Mouse (Mus musculus) CH12.LX (cell line): ENCODE results near the gene Kiz. TPM values are rescaled to one million over a fixed set of nuclear protein-coding genes. Genes with fewer than 3 reads are reported as not detected.

Source experiments
- DNase-seq: peaks from one replicate; pipeline ENCODE4 v3.0.0-alpha.2; 2013; ENCODE audit errors: extremely low read depth
- H3K27ac ChIP-seq: 2 replicates; pipeline ENCODE4 v1.5.1; 2012; ENCODE audit warnings: low read depth, mild to moderate bottlenecking, control low read depth, moderate library complexity; ENCODE audit not compliant: insufficient read depth
- H3K27me3 ChIP-seq: replicated peaks from 2 replicates; pipeline ENCODE3; 2012; ENCODE audit warnings: inconsistent platforms
- H3K36me3 ChIP-seq, 2 experiments: replicated peaks in 1 of 2; 2 replicates each; pipeline versions ENCODE3 to v1.6.1; 2012; ENCODE audit warnings: inconsistent platforms in 1 of 2, low read length in 1 of 2, mild to moderate bottlenecking in 1 of 2, mixed read lengths in 1 of 2, moderate library complexity in 1 of 2; ENCODE audit not compliant: control insufficient read depth in 1 of 2, insufficient read depth in 1 of 2
- H3K4me1 ChIP-seq, 2 experiments: 2 replicates each; pipeline ENCODE4 v1.6.1; 2012; ENCODE audit warnings: inconsistent platforms in 1 of 2, moderate library complexity in 1 of 2; ENCODE audit not compliant: insufficient read depth in 2 of 2, control insufficient read depth in 1 of 2
- H3K4me2 ChIP-seq: 2 replicates; pipeline ENCODE4 v1.6.1; 2012; ENCODE audit warnings: low read depth, mild to moderate bottlenecking, control low read depth; ENCODE audit not compliant: poor library complexity, insufficient read depth, severe bottlenecking
- H3K4me3 ChIP-seq, 3 experiments: fragments of 150-350 bp in 1 of 3; sonication (generic) in 1 of 3; replicated peaks in 1 of 3; 2 replicates each; pipeline versions ENCODE3 to v1.5.1; 2011 to 2012; ENCODE audit warnings: low read depth in 2 of 3, low read length in 2 of 3, mild to moderate bottlenecking in 2 of 3, moderate library complexity in 2 of 3, control low read depth in 1 of 3, improper control_type of control experiment in 1 of 3, inconsistent platforms in 1 of 3, mixed read lengths in 1 of 3; ENCODE audit not compliant: poor library complexity in 1 of 3
- H3K79me2 ChIP-seq: replicated peaks from 2 replicates; pipeline ENCODE4 v1.6.1; 2012; ENCODE audit warnings: mild to moderate bottlenecking, moderate library complexity; ENCODE audit not compliant: control insufficient read depth, poor library complexity, insufficient read depth, severe bottlenecking; ENCODE audit errors: extremely low read depth
- H3K9ac ChIP-seq: 2 replicates; pipeline ENCODE4 v1.6.1; 2012; ENCODE audit warnings: low read depth, mild to moderate bottlenecking, control low read depth, moderate library complexity; ENCODE audit not compliant: insufficient read depth
- H3K9me3 ChIP-seq: replicated peaks from 2 replicates; pipeline ENCODE3; 2012; ENCODE audit warnings: low read length, inconsistent platforms, mixed read lengths
- BHLHE40 ChIP-seq: IDR thresholded peaks from 2 replicates; pipeline ENCODE4 v1.6.1; 2011; ENCODE audit warnings: mild to moderate bottlenecking, low read depth, low read length, improper control_type of control experiment
- CHD1 ChIP-seq: IDR thresholded peaks from 2 replicates; pipeline ENCODE4 v1.6.1; 2012; ENCODE audit warnings: low read depth, low read length, improper control_type of control experiment, inconsistent platforms
- CTCF ChIP-seq, 2 experiments: IDR thresholded peaks in 1 of 2; conservative IDR thresholded peaks in 1 of 2; 2 replicates each; pipeline ENCODE4 v1.5.1; 2011 to 2012; ENCODE audit warnings: low read depth in 2 of 2, low read length in 2 of 2, improper control_type of control experiment in 1 of 2, inconsistent platforms in 1 of 2, mild to moderate bottlenecking in 1 of 2, moderate library complexity in 1 of 2
- ELF1 ChIP-seq: IDR thresholded peaks from 2 replicates; pipeline ENCODE4 v1.6.1; 2014; ENCODE audit warnings: low read depth, mild to moderate bottlenecking, inconsistent platforms, low read length, improper control_type of control experiment
- EP300 ChIP-seq: IDR thresholded peaks from 2 replicates; pipeline ENCODE4 v1.6.1; 2011; ENCODE audit warnings: low read length, improper control_type of control experiment
- ETS1 ChIP-seq: conservative IDR thresholded peaks from 2 replicates; pipeline ENCODE4 v1.6.1; 2012; ENCODE audit warnings: low read depth, mild to moderate bottlenecking, inconsistent platforms, low read length, improper control_type of control experiment, moderate library complexity
- IRF4 ChIP-seq: IDR thresholded peaks from 2 replicates; pipeline ENCODE4 v1.6.1; 2014; ENCODE audit warnings: low read depth, mild to moderate bottlenecking, inconsistent platforms, low read length, improper control_type of control experiment
- JUND ChIP-seq: conservative IDR thresholded peaks from 2 replicates; pipeline ENCODE4 v1.6.1; 2011; ENCODE audit warnings: low read depth, low read length, improper control_type of control experiment
- KAT2A ChIP-seq: IDR thresholded peaks from 2 replicates; pipeline ENCODE4 v1.6.1; 2012; ENCODE audit warnings: low read length, improper control_type of control experiment, inconsistent platforms; ENCODE audit not compliant: insufficient replicate concordance
- MAX ChIP-seq: IDR thresholded peaks from 2 replicates; pipeline ENCODE4 v1.6.1; 2011; ENCODE audit warnings: low read length, improper control_type of control experiment
- MAZ ChIP-seq: IDR thresholded peaks from 2 replicates; pipeline ENCODE4 v1.6.1; 2012; ENCODE audit warnings: low read depth, mild to moderate bottlenecking, inconsistent platforms, low read length, improper control_type of control experiment, moderate library complexity
- MEF2A ChIP-seq: IDR thresholded peaks from 2 replicates; pipeline ENCODE4 v1.6.1; 2014; ENCODE audit warnings: low read depth, mild to moderate bottlenecking, inconsistent platforms, low read length, improper control_type of control experiment, borderline replicate concordance
- MYC ChIP-seq: IDR thresholded peaks from 2 replicates; pipeline ENCODE4 v1.6.1; 2011; ENCODE audit warnings: low read depth, mild to moderate bottlenecking, improper control_type of control experiment, low read length
- NELFE ChIP-seq: IDR thresholded peaks from 2 replicates; pipeline ENCODE4 v1.6.1; 2011; ENCODE audit warnings: low read depth, low read length, improper control_type of control experiment
- NRF1 ChIP-seq: IDR thresholded peaks from 2 replicates; pipeline ENCODE4 v1.6.1; 2014; ENCODE audit warnings: low read depth, mild to moderate bottlenecking, inconsistent platforms, low read length, improper control_type of control experiment, moderate library complexity
- PAX5 ChIP-seq: IDR thresholded peaks from 2 replicates; pipeline ENCODE4 v1.6.1; 2012; ENCODE audit warnings: low read length, inconsistent platforms, mixed read lengths
- POLR2A ChIP-seq: IDR thresholded peaks from 2 replicates; pipeline ENCODE4 v1.6.1; 2011; ENCODE audit warnings: low read depth, mild to moderate bottlenecking, improper control_type of control experiment, low read length
- POLR2AphosphoS2 ChIP-seq: IDR thresholded peaks from 2 replicates; pipeline ENCODE4 v1.6.1; 2011; ENCODE audit warnings: low read depth, low read length, improper control_type of control experiment
- RCOR1 ChIP-seq: conservative IDR thresholded peaks from 2 replicates; pipeline ENCODE4 v1.6.1; 2012; ENCODE audit warnings: low read depth, mild to moderate bottlenecking, inconsistent platforms, low read length, improper control_type of control experiment
- SIN3A ChIP-seq: IDR thresholded peaks from 2 replicates; pipeline ENCODE4 v1.6.1; 2012; ENCODE audit warnings: low read length, improper control_type of control experiment, inconsistent platforms
- SMC3 ChIP-seq: IDR thresholded peaks from 2 replicates; pipeline ENCODE4 v1.6.1; 2011; ENCODE audit warnings: low read depth, low read length, improper control_type of control experiment
- TCF12 ChIP-seq: IDR thresholded peaks from 2 replicates; pipeline ENCODE4 v1.6.1; 2014; ENCODE audit warnings: low read depth, mild to moderate bottlenecking, inconsistent platforms, low read length, improper control_type of control experiment
- UBTF ChIP-seq: IDR thresholded peaks from 2 replicates; pipeline ENCODE4 v1.6.1; 2012; ENCODE audit warnings: low read depth, mild to moderate bottlenecking, inconsistent platforms, low read length, improper control_type of control experiment, moderate library complexity
- USF1 ChIP-seq: IDR thresholded peaks from 2 replicates; pipeline ENCODE4 v1.6.1; 2014; ENCODE audit warnings: low read depth, mild to moderate bottlenecking, inconsistent platforms, low read length, improper control_type of control experiment
- USF2 ChIP-seq: conservative IDR thresholded peaks from 2 replicates; pipeline ENCODE4 v1.6.1; 2011; ENCODE audit warnings: low read depth, low read length, improper control_type of control experiment
- ZC3H11A ChIP-seq: IDR thresholded peaks from 2 replicates; pipeline ENCODE4 v1.6.1; 2012; ENCODE audit warnings: low read depth, mild to moderate bottlenecking, inconsistent platforms, low read length, improper control_type of control experiment
- ZKSCAN1 ChIP-seq: IDR thresholded peaks from 2 replicates; pipeline ENCODE4 v1.6.1; 2012; ENCODE audit warnings: low read depth, inconsistent platforms, low read length, improper control_type of control experiment, borderline replicate concordance
- ZMIZ1 ChIP-seq: IDR thresholded peaks from 2 replicates; pipeline ENCODE4 v1.6.1; 2012; ENCODE audit warnings: low read depth, mild to moderate bottlenecking, inconsistent platforms, low read length, improper control_type of control experiment
- dilution Hi-C: fragments of 300-500 bp; cut with MboI; formaldehyde crosslinking; loops from 2 replicates; pipeline ENCODE4 v1.14.3; 2020; ENCODE audit warnings: low sequenced_read_pairs; ENCODE audit not compliant: extremely low pct_unique_long_range_greater_than_20kb, extremely low pct_ligation_motif_present
- in situ Hi-C: fragments of 300-500 bp; cut with MboI; formaldehyde crosslinking; loops from 3 replicates; pipeline ENCODE4 v1.14.3; 2019; ENCODE audit warnings: low sequenced_read_pairs, low pct_ligation_motif_present, low pct_unique_long_range_greater_than_20kb, mixed read lengths
- polyA plus RNA-seq: library from polyadenylated mRNA; unstranded; fragments of >175 nt; gene quantifications from 2 replicates; pipeline ENCODE4 v1.2.1, GENCODE M21; 2012; ENCODE audit warnings: low read depth; ENCODE audit not compliant: insufficient read length
- total RNA-seq, 2 experiments: library from RNA; depleted of rRNA; stranded (reverse); fragments of 300-350 nt in 1 of 2; fragments of >200 nt in 1 of 2; gene quantifications; 2 replicates each; pipeline ENCODE4 v1.2.3; 2012 to 2014

Gene Kiz
- total and polyA plus RNA-seq, 3 experiments: 11.2 to 14.1 (median 13.0) TPM

DNA sequence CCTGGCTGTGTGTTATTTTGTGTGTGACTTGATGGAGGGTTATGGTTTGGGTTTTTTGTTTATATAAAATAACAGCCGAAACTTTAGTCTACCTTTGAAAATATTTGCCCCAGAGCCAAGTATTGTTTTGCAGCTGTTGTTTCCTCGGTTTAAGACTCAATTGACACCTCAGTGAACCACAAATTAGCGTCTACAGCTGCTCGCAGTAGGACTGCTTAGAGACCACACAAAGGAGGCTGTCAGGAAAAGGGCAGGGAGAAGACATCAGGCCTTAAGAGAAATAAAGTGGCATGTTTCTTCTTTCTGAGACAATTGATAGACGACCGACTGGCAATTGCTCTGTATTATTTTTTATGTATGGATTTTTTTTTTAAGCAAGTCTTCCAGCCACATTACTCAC lies 100.7 kb downstream of the Kiz start:
- H3K9me3 ChIP-seq: no peaks in the 10 kb centered on the region
- DNase-seq: no peak
- H3K4me3 ChIP-seq: no peak overlapping the region
- H3K79me2 ChIP-seq: no peaks in the 10 kb centered on the region
- dilution Hi-C loops (no loop called here), in situ Hi-C loops (loop anchor here (5.0 to 25.0 kb wide), 2 partner anchors 221 to 344 kb away; no protein-coding TSS in a partner anchor)
- H3K4me2 ChIP-seq: no peak overlapping the region
- no peak overlapping the region for H3K27ac ChIP-seq
- peaks cover 0 to 4% of the 10 kb centered on the region in 2 experiments for H3K36me3 ChIP-seq
- H3K9ac ChIP-seq: no peak overlapping the region
- no peaks in the 10 kb centered on the region for H3K27me3 ChIP-seq
- TF ChIP-seq KAT2A (no peak), CTCF (conservative IDR thresholded peaks at IDR 0.05 in 1 of 2, IDR thresholded peaks at IDR 0.05 in 1 of 2; ENCODE audit: low read depth in 2 of 2, low read length in 2 of 2) (no peak), ZKSCAN1 (no peak), TCF12 (no peak), ZMIZ1 (no peak), MAX (no peak), IRF4 (no peak), USF2 (no peak), MEF2A (no peak), SIN3A (no peak), MAZ (no peak), RCOR1 (no peak), POLR2AphosphoS2 (no peak), BHLHE40 (no peak), EP300 (no peak), UBTF (no peak), JUND (no peak)
- H3K4me1 ChIP-seq: no peaks in the 10 kb centered on the region

- Histone ChIP-seq H3K4me1 (no peaks in the 10 kb centered on the region), H3K4me3 (no peak overlapping the region), H3K4me2 (no peak overlapping the region), H3K9me3 (no peaks in the 10 kb centered on the region), H3K27ac (no peak overlapping the region), H3K36me3 (peaks cover 0 to 4% of the 10 kb centered on the region in 2 experiments), H3K9ac (no peak overlapping the region), H3K27me3 (no peaks in the 10 kb centered on the region), H3K79me2 (no peaks in the 10 kb centered on the region)
- no peak for DNase-seq
- in situ Hi-C loops: loop anchor here (5.0 to 25.0 kb wide), 2 partner anchors 219 to 346 kb away; no protein-coding TSS in a partner anchor
- TF ChIP-seq JUND (no peak), SMC3 (no peak), POLR2A (no peak), ETS1 (no peak), BHLHE40 (no peak), ZC3H11A (no peak), CTCF (conservative IDR thresholded peaks at IDR 0.05 in 1 of 2, IDR thresholded peaks at IDR 0.05 in 1 of 2; ENCODE audit: low read depth in 2 of 2, low read length in 2 of 2) (no peak), ELF1 (no peak), CHD1 (no peak), PAX5 (no peak), NELFE (no peak), KAT2A (no peak), USF1 (no peak), USF2 (no peak), NRF1 (no peak), MYC (no peak)
- dilution Hi-C loops: no loop called here
These were observed 102.8 kb downstream of the Kiz start for GRCm38 (mm10) chr2:146958398-146958911.
